Mouse (Mus musculus): ENCODE data around the gene Smdt1.
"Not testable (repeated sequence)": the region's sequence is repeated elsewhere in the genome, so short reads cannot be mapped to it uniquely, and the experiment has no call there.

Smdt1 gene

GRCm38 (mm10) chr15:82368851-82369250 is 30.1 kb downstream of the Smdt1 start:
- no peak for DNase-seq (ENCODE audit: low read depth in 2 of 2, low spot score in 2 of 2)

GRCm38 (mm10) chr15:82372446-82372845 is 33.7 kb downstream of the Smdt1 start:
- no peak for DNase-seq (ENCODE audit: low read depth in 2 of 2, low spot score in 2 of 2)

GRCm38 (mm10) chr15:82372991-82373390 is 34.2 kb downstream of the Smdt1 start:
- no peak for DNase-seq (ENCODE audit: low read depth in 2 of 2, low spot score in 2 of 2)

- no peak for DNase-seq (ENCODE audit: low read depth in 2 of 2, low spot score in 2 of 2)
Observed at GRCm38 (mm10) chr15:82374437-82374836, 35.7 kb downstream of the Smdt1 start.

GRCm38 (mm10) chr15:82375855-82376254 is 37.1 kb downstream of the Smdt1 start:
- no peak for DNase-seq (ENCODE audit: low read depth in 2 of 2, low spot score in 2 of 2)

GRCm38 (mm10) chr15:82376393-82377138 is 37.8 kb downstream of the Smdt1 start:
- DNase-seq (ENCODE audit: low read depth in 2 of 2, low spot score in 2 of 2): no peak

- no peak for DNase-seq (ENCODE audit: low read depth in 2 of 2, low spot score in 2 of 2)
Observed at GRCm38 (mm10) chr15:82377701-82378100, 38.9 kb downstream of the Smdt1 start.

GRCm38 (mm10) chr15:82378261-82379180 is 39.8 kb downstream of the Smdt1 start:
- DNase-seq (ENCODE audit: low read depth in 2 of 2, low spot score in 2 of 2): no peak

GRCm38 (mm10) chr15:82379511-82379870 is 40.7 kb downstream of the Smdt1 start:
- DNase-seq (ENCODE audit: low read depth in 2 of 2, low spot score in 2 of 2): no peak

GRCm38 (mm10) chr15:82379871-82380713 is 41.3 kb downstream of the Smdt1 start, which contains the start of gene Cyp2d22:
TSS of gene Cyp2d22 (minus strand) at chr15:82380260.
- DNase-seq (ENCODE audit: low read depth in 2 of 2, low spot score in 2 of 2): peak; percentile 15 to 18

GRCm38 (mm10) chr15:82380714-82381062 is 41.9 kb downstream of the Smdt1 start:
- DNase-seq (ENCODE audit: low read depth in 2 of 2, low spot score in 2 of 2): no peak

GRCm38 (mm10) chr15:82382441-82382840 is 43.7 kb downstream of the Smdt1 start:
- no peak for DNase-seq (ENCODE audit: low read depth in 2 of 2, low spot score in 2 of 2)

- no peak for DNase-seq (ENCODE audit: low read depth in 2 of 2, low spot score in 2 of 2)
Observed at GRCm38 (mm10) chr15:82385729-82386128, 47.0 kb downstream of the Smdt1 start.

- not testable (repeated sequence) for DNase-seq (ENCODE audit: low read depth in 2 of 2, low spot score in 2 of 2)
Observed at GRCm38 (mm10) chr15:82389916-82390315, 51.2 kb downstream of the Smdt1 start.

GRCm38 (mm10) chr15:82393922-82394321 is 55.2 kb downstream of the Smdt1 start, which contains the start of gene Cyp2d11:
TSS of gene Cyp2d11 (minus strand) at chr15:82394022.
- not testable (repeated sequence) for DNase-seq (ENCODE audit: low read depth in 2 of 2, low spot score in 2 of 2)

- not testable (repeated sequence) for DNase-seq (ENCODE audit: low read depth in 2 of 2, low spot score in 2 of 2)
Observed at GRCm38 (mm10) chr15:82395955-82396354, 57.2 kb downstream of the Smdt1 start.
